Mouse (Mus musculus) C2C12 (cell line): ENCODE measurements around the gene Ctsa.
"Not testable (repeated sequence)": the region's sequence is repeated elsewhere in the genome, so short reads cannot be mapped to it uniquely, and the experiment has no call there.

Experiments used
- CTCF ChIP-seq: IDR thresholded peaks from one replicate; pipeline ENCODE4 v1.5.1; 2011; ENCODE audit not compliant: control insufficient read depth, insufficient read depth, insufficient read length
- MAX ChIP-seq: IDR thresholded peaks from one replicate; pipeline ENCODE4 v1.6.1; 2011; ENCODE audit warnings: mild to moderate bottlenecking, control low read depth

DNA sequence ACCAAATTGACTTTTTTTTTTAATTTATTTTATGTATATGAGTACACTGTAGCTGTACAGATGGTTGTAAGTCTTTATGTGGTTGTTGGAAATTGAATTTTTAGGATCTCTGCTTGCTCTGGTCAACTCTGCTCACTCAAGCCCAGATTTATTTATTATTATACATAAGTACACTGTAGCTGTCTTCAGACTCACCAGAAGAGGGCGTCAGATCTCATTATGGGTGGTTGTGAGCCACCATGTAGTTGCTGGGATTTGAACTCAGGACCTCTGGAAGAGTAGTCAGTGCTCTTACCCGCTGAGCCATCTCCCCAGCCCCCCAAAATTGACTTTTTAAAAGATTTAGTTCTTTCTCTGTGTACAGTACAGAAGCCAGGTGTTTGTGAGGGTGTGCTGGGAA is 43.0 kb downstream of the Ctsa start:
- TF ChIP-seq CTCF, MAX: not testable (repeated sequence)
